Mouse (Mus musculus) forelimb bud, embryonic 11.5 days (tissue): Measurements from ENCODE around the gene Snx1.

Experiments used
- DNase-seq: peaks from one replicate; pipeline ENCODE4 v3.0.0-alpha.2; 2012; ENCODE audit warnings: low read depth, low spot score

Snx1 gene

GRCm38 (mm10) chr9:66127193-66127546 is 783 bp upstream of the Snx1 start:
- no peak for DNase-seq

- no peak for DNase-seq
Measured at GRCm38 (mm10) chr9:66125543-66126455, 588 bp downstream of the Snx1 start.

GRCm38 (mm10) chr9:66124681-66125542 is 1.5 kb downstream of the Snx1 start:
- DNase-seq: peak; percentile 96

GRCm38 (mm10) chr9:66124111-66124531 is 2.3 kb downstream of the Snx1 start:
- peak; percentile 24 for DNase-seq

GRCm38 (mm10) chr9:66123648-66124047 is 2.7 kb downstream of the Snx1 start:
- no peak for DNase-seq

- no peak for DNase-seq
Measured at GRCm38 (mm10) chr9:66121421-66121820, 5.0 kb downstream of the Snx1 start.

- no peak for DNase-seq
Measured at GRCm38 (mm10) chr9:66120945-66121344, 5.4 kb downstream of the Snx1 start.

GRCm38 (mm10) chr9:66120106-66120505 is 6.3 kb downstream of the Snx1 start:
- DNase-seq: no peak

- DNase-seq: no peak
Measured at GRCm38 (mm10) chr9:66119498-66119897, 6.9 kb downstream of the Snx1 start.

GRCm38 (mm10) chr9:66116890-66117289 is 9.5 kb downstream of the Snx1 start:
- no peak for DNase-seq

GRCm38 (mm10) chr9:66114341-66114740 is 12.0 kb downstream of the Snx1 start:
- DNase-seq: no peak

GRCm38 (mm10) chr9:66110611-66111379 is 15.6 kb downstream of the Snx1 start:
- DNase-seq: no peak

- DNase-seq: no peak
Measured at GRCm38 (mm10) chr9:66110126-66110525, 16.3 kb downstream of the Snx1 start.

GRCm38 (mm10) chr9:66109574-66109973 is 16.8 kb downstream of the Snx1 start:
- no peak for DNase-seq

GRCm38 (mm10) chr9:66105168-66105567 is 21.2 kb downstream of the Snx1 start:
- no peak for DNase-seq

GRCm38 (mm10) chr9:66104601-66105000 is 21.8 kb downstream of the Snx1 start:
- DNase-seq: no peak

- DNase-seq: no peak
Measured at GRCm38 (mm10) chr9:66102668-66103067, 23.7 kb downstream of the Snx1 start.

GRCm38 (mm10) chr9:66101577-66101976 is 24.8 kb downstream of the Snx1 start:
- no peak for DNase-seq

- no peak for DNase-seq
Measured at GRCm38 (mm10) chr9:66092664-66093063, 33.7 kb downstream of the Snx1 start.

- DNase-seq: no peak
Measured at GRCm38 (mm10) chr9:66091327-66092231, 34.8 kb downstream of the Snx1 start.
